Mouse (Mus musculus) forebrain, embryonic 12.5 days (tissue): ENCODE data around the gene Eif2a. TPM values are rescaled to one million over a fixed set of nuclear protein-coding genes. Genes with fewer than 3 reads are reported as not detected.

Source experiments
- ATAC-seq: fragments of 200-750 bp; cut with Nextera tagmentation; 2 replicates; pipeline ENCODE4 v1.8.0; 2017; ENCODE audit warnings: moderate TSS enrichment; ENCODE audit not compliant: low FRiP score
- H3K27ac ChIP-seq: fragments of 300-500 bp; sonication (generic); 2 replicates; pipeline ENCODE4 v1.5.1; 2016; ENCODE audit warnings: mild to moderate bottlenecking
- H3K27me3 ChIP-seq: fragments of 300-500 bp; sonication (generic); 2 replicates; pipeline ENCODE4 v1.6.1; 2016; ENCODE audit warnings: mild to moderate bottlenecking
- H3K36me3 ChIP-seq: fragments of 300-500 bp; sonication (generic); replicated peaks from 2 replicates; pipeline ENCODE4 v1.6.1; 2016; ENCODE audit warnings: mild to moderate bottlenecking
- H3K4me1 ChIP-seq: fragments of 300-500 bp; sonication (generic); 2 replicates; pipeline ENCODE4 v1.6.1; 2016
- H3K4me2 ChIP-seq: fragments of 300-500 bp; sonication (generic); 2 replicates; pipeline ENCODE4 v1.6.1; 2016; ENCODE audit warnings: mild to moderate bottlenecking, moderate library complexity
- H3K4me3 ChIP-seq: fragments of 300-500 bp; sonication (generic); replicated peaks from 2 replicates; pipeline ENCODE4 v1.5.1; 2016; ENCODE audit warnings: mild to moderate bottlenecking
- H3K9ac ChIP-seq: fragments of 300-500 bp; sonication (generic); 2 replicates; pipeline ENCODE4 v1.6.1; 2016; ENCODE audit warnings: mild to moderate bottlenecking
- H3K9me3 ChIP-seq: fragments of 300-500 bp; sonication (generic); 2 replicates; pipeline ENCODE4 v1.6.1; 2016
- WGBS: fragments of 180-500 bp; shearing (Covaris S2); methylation state at CpG from one replicate; pipeline ENCODE4 v1.1.7; 2016; 5-methylcytosine and 5-hydroxymethylcytosine counted together
- polyA plus RNA-seq: library from polyadenylated mRNA; unstranded; fragments of >200 nt; fragmentation: Nextera tagmentation; extraction: Ambion mirVana; gene quantifications from 2 replicates; pipeline ENCODE4 v1.2.1, GENCODE M21; 2016

Eif2a gene
- polyA plus RNA-seq, 1 experiment from 2014 or later, result 49.7 TPM

DNA sequence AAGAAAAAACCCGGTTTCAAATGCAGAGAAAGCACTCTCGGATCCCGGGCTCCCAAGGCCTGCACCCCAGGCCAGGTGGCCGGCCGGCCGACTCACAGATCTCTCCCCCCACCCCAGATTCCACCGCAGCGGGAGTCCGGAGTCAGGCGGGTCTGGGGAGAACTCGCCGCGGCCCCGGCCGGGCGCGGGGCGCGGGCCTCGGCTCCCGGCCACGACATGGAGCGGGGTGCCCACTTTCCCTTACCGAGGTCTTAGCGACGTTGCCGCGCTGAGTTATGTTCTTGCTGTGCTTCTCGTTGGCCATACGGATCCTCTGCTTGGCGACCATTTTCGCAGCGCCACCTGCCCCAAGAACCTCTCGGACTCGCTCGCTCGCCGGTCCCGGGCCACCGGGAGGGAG is 455 bp upstream of the Eif2a start:
- Histone ChIP-seq H3K9me3 (no peaks in the 10 kb centered on the region), H3K36me3 (peaks cover 21% of the 10 kb centered on the region), H3K4me1 (peaks cover 18% of the 10 kb centered on the region), H3K9ac (peak overlapping the region; percentile 95), H3K4me2 (peak overlapping the region; percentile 71), H3K27ac (peak overlapping the region; percentile 93), H3K4me3 (peak overlapping the region; percentile 91), H3K27me3 (no peaks in the 10 kb centered on the region)
- WGBS, result under 1% methylated on average over 40 of the region's 40 CpGs
- peak; percentile 54; the same call in 1 of the 2 replicates for ATAC-seq

DNA sequence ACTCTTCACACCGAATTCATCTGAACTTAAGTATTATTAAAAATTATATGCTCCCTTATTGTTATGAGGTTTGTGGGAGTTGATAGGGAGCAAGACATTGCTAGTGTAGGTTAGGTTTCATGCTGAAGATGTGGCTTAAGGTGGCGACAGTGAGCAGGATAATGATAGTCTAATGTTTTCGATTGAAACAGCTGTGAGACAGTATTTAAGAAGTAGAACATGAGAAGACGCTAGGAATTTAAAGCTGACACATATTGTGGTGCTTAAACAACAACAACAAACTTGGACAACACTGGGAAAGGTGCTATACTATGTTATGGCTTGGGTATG is 752 bp downstream of the Eif2a start:
- 0 out of 2 replicates have a peak overlapping the region, but pooled peaks have one; percentile 61 for H3K27ac ChIP-seq
- ATAC-seq, result no peak
- 6% methylated on average over 4 of the region's 4 CpGs for WGBS
- H3K4me1 ChIP-seq, result peaks cover 18% of the 10 kb centered on the region
- H3K36me3 ChIP-seq, result peaks cover 17% of the 10 kb centered on the region
- H3K9ac ChIP-seq, result peak overlapping the region; percentile 44
- H3K27me3 ChIP-seq, result no peaks in the 10 kb centered on the region
- H3K4me2 ChIP-seq, result peak overlapping the region; percentile 64
- peak overlapping the region; percentile 91 for H3K4me3 ChIP-seq
- no peaks in the 10 kb centered on the region for H3K9me3 ChIP-seq

DNA sequence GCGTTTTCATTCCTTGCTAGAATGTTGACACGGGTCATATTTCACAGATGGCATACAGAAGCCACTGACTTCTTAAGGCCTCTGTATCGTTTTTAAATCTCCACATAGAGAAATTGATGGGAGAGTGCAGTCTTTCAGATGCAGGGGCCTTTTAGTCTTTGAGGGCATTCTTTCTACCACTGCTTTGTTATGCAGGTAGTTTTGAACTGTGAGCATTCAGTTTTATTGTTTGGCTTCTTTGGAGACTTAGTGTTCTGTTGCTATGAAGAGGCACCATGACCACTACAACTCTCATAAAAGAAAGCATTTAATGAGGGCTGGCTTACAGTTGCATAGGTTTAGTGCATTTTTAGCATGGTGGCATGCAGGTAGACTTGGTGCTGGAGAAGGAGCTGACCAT is 11.0 kb downstream of the Eif2a start:
- 91% methylated on average over 3 of the region's 3 CpGs for WGBS
- Histone ChIP-seq H3K9ac (no peak overlapping the region), H3K4me1 (no peaks in the 10 kb centered on the region), H3K27me3 (no peaks in the 10 kb centered on the region), H3K4me2 (no peak overlapping the region), H3K36me3 (peaks cover 43% of the 10 kb centered on the region), H3K9me3 (no peaks in the 10 kb centered on the region), H3K27ac (no peak overlapping the region), H3K4me3 (no peak overlapping the region)
- ATAC-seq, result no peak

DNA sequence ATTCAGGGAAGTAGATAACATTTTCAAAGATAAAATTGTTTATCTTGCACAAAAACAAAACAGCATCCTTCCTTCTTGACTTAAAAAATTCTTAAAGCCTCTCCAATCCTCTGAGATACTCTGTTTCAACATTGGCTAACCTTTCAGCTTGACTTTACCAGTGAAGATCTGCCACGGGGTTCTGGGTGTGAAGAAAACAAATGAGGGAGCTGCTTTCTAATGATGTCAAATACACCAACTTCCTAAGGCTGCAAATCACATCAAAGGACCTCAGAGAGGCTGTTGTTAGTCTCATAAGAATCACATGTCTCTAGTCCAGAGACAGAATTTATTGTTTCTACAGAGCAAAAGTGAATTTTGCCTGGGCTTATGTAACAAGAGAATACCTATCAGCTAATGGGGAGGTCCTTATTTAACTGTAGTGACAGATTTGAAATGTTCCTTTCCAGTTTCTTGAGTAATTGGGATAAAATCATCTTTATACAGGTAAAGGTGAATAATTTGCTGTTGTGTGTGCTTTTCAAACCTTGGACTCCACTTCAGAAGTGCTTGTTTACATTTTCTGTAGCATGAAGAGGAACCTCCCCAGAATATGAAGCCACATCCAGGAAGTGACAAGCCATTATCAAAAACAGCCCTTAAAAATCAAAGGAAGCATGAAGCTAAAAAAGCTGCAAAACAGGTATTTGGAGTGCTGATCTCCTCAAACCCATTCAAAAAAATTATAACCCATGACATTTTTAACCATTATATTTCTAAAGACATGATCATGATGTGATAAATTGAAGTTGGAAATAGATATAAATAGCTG is 26.6 kb downstream of the Eif2a start:
- Histone ChIP-seq H3K4me1 (no peaks in the 10 kb centered on the region), H3K36me3 (peaks cover 78% of the 10 kb centered on the region)
- WGBS, result 90% methylated on average over 1 of the region's 1 CpGs

DNA sequence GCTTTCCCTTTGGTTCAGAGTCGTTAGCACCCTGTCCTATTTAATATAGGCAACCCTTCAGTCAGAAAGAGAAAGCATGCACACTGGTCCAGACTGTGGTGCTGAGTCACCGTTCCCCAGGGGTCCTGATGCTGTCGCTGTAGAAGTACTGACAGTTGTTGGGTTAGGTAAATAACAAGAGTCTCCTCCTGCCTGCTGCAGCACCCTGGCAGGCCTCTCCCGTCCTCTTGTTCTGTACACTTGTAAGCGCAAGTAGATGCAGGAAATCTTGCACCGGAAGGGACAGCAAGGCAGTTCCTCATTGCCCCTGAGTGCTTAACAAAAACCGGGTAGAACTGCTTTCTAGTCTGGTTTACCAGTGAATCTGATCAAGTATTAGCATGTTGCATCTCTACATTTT is 31.0 kb downstream of the Eif2a start:
- Histone ChIP-seq H3K4me3 (no peak overlapping the region), H3K27ac (no peak overlapping the region), H3K4me2 (no peak overlapping the region), H3K36me3 (peaks cover 51% of the 10 kb centered on the region), H3K9ac (no peak overlapping the region), H3K4me1 (no peaks in the 10 kb centered on the region), H3K27me3 (no peaks in the 10 kb centered on the region), H3K9me3 (no peaks in the 10 kb centered on the region)
- 83% methylated on average over 7 of the region's 7 CpGs for WGBS
- no peak for ATAC-seq

More for the DNA sequence above, 26.6 kb downstream of the Eif2a start:
- no peak overlapping the region for H3K9ac ChIP-seq
- H3K4me3 ChIP-seq, result no peak overlapping the region
- H3K9me3 ChIP-seq, result no peaks in the 10 kb centered on the region
- ATAC-seq, result no peak
- H3K4me2 ChIP-seq, result no peak overlapping the region
- H3K27ac ChIP-seq, result no peak overlapping the region
- no peaks in the 10 kb centered on the region for H3K27me3 ChIP-seq

DNA sequence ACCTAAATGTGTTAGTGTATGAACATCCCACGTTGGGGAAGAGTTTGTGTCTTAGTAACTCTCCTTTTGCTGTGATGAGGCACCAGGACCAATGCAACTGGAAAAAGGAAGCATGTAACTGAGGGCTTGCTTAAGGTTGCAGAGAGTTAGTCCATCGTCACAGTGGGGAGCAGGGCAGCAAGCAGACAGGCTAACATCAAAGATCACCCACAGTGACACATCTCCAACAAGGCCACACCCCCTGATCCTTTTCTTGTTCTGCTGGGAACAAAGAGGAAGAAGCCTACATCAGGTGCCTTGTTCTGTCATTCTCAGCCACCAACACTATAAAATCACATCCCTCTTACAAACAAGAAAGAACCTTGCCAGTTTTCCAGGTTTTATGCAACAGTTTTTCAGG is 34.3 kb downstream of the Eif2a start:
- WGBS, result 35% methylated on average over 2 of the region's 2 CpGs
- Histone ChIP-seq H3K4me2 (no peak overlapping the region), H3K9me3 (no peaks in the 10 kb centered on the region), H3K27me3 (no peaks in the 10 kb centered on the region), H3K36me3 (peaks cover 21% of the 10 kb centered on the region), H3K9ac (no peak overlapping the region), H3K27ac (no peak overlapping the region), H3K4me1 (no peaks in the 10 kb centered on the region), H3K4me3 (no peak overlapping the region)
- ATAC-seq, result no peak

DNA sequence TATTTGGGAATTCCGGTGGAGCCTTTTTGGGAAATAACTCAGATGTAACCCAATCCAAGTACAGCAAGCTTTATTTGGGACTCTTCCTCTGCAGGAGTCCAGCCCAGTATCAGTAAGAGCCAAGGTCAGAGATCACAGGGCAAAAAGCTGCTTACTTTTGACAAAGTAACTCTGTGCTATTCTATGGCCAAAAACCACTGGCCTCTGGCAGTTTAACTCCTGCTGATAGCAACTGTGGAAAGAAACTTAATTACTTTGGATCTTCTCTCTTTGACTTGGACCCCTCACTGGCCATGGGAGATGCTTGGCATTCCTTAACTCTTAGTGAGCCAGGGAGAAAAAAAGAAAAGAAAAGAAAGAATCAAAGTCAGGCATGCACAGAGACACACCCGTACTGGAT is 35.8 kb downstream of the Eif2a start:
- Histone ChIP-seq H3K4me3 (no peak overlapping the region), H3K9ac (no peak overlapping the region), H3K27me3 (no peaks in the 10 kb centered on the region), H3K9me3 (no peaks in the 10 kb centered on the region), H3K4me2 (no peak overlapping the region), H3K4me1 (no peaks in the 10 kb centered on the region), H3K36me3 (peaks cover 7% of the 10 kb centered on the region), H3K27ac (no peak overlapping the region)
- ATAC-seq, result no peak
- 22% methylated on average over 2 of the region's 2 CpGs for WGBS

DNA sequence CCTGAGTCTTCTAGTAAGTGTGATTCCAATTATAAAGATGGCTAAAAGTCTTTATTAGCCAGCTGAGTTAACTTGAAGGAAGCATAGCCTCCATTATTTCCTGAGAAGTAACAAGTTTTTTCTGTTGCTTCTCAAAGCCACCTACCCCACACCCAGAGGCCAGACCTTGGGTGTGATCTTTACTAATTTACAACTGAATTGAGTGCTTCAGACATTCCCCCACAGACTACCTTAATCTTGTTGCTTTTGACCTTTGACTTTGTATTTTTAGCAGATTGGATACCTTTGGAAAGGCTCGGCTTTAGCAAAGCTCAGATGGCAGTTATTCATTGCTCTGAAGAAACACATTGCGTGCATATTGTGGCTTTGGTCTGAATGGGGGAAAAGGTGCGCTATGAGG is 45.2 kb downstream of the Eif2a start:
- Histone ChIP-seq H3K36me3 (no peaks in the 10 kb centered on the region), H3K27me3 (no peaks in the 10 kb centered on the region), H3K4me1 (no peaks in the 10 kb centered on the region), H3K27ac (no peak overlapping the region), H3K4me3 (no peak overlapping the region), H3K9ac (no peak overlapping the region), H3K9me3 (no peaks in the 10 kb centered on the region), H3K4me2 (no peak overlapping the region)
- ATAC-seq, result no peak
- 93% methylated on average over 3 of the region's 3 CpGs for WGBS

DNA sequence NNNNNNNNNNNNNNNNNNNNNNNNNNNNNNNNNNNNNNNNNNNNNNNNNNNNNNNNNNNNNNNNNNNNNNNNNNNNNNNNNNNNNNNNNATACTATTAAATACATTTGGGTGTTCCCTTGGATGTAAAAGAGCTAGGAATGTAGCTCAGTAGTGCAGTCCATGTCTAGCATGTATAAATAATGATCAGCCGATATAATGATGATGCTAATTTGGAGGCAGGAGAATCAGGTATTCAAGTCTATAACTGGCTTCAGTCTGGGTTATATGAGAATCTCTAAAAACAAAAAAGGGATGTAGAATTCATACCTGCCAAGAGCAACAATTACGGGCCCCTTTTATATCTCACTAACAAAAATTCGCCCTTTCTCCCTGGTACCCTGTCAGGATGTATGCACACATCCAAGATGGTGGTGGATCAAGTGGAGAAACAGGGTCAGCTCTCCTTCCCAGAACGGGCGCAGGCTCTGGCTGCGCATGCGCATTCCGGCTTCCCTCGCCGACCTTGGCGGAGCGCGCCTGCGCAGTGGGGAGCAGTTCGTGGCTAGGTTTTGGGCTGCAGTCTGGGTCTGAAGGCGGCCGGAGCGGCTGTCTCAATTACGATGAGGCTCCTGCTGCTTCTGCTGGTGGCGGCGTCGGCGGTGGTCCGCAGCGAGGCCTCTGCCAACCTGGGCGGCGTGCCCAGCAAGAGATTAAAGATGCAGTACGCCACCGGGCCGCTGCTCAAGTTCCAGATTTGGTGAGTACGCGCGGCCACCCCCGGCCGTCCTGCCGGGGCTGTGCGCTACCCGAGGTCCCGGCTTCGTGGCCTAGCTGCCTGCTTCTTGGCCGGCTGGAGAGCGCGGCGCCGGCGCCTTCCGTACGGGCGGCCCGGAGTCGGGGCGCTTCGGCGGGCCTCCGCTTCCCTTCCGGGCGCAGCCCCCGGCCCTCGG is 50.8 kb downstream of the Eif2a start, which contains the start of gene Selenot:
TSS of gene Selenot (plus strand) at position 500 of the 930 bp plus-strand sequence.
- H3K4me1 ChIP-seq, result peaks cover 9% of the 10 kb centered on the region
- peak within 1 kb of the TSS; percentile 95 for H3K4me3 ChIP-seq
- H3K27ac ChIP-seq, result peak within 1 kb of the TSS; percentile 100
- no peaks in the 10 kb centered on the region for H3K9me3 ChIP-seq
- ATAC-seq, result peak; percentile 95
- H3K4me2 ChIP-seq, result peak within 1 kb of the TSS; percentile 58
- H3K27me3 ChIP-seq, result no peaks in the 10 kb centered on the region
- H3K36me3 ChIP-seq, result peaks cover 10% of the 10 kb centered on the region
- under 1% methylated on average over 58 of the region's 59 CpGs for WGBS
- peak within 1 kb of the TSS; percentile 98 for H3K9ac ChIP-seq

DNA sequence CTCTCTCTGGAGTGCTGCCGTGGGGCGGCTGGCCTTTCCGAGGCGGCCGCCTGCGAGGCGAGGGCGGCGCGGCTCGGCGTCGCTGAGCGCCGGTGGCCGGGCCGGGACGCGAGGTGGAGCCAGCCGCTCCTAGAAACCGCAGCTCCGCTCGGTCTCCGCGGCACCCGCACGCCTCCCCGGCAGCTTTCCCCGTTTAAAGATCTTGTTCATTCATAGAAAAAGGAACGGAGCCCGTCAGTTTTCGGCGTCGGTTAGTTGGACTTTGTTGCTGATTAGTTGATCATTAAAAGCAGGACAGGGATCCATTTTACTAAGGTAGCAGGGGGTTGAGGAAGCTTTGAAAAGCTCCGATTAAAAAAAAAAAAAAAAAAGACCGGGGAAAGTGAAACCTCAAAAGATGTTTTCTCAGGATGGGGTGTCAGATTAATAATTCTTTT is 51.5 kb downstream of the Eif2a start:
- Histone ChIP-seq H3K9ac (peak overlapping the region; percentile 98), H3K27me3 (no peaks in the 10 kb centered on the region), H3K9me3 (no peaks in the 10 kb centered on the region), H3K36me3 (peaks cover 10% of the 10 kb centered on the region), H3K4me1 (peaks cover 9% of the 10 kb centered on the region), H3K4me2 (peak overlapping the region; percentile 58), H3K27ac (peak overlapping the region; percentile 100), H3K4me3 (peak overlapping the region; percentile 95)
- ATAC-seq, result peak; percentile 82
- 0% methylated on average over 36 of the region's 36 CpGs for whole genome bisulfite sequencing

DNA sequence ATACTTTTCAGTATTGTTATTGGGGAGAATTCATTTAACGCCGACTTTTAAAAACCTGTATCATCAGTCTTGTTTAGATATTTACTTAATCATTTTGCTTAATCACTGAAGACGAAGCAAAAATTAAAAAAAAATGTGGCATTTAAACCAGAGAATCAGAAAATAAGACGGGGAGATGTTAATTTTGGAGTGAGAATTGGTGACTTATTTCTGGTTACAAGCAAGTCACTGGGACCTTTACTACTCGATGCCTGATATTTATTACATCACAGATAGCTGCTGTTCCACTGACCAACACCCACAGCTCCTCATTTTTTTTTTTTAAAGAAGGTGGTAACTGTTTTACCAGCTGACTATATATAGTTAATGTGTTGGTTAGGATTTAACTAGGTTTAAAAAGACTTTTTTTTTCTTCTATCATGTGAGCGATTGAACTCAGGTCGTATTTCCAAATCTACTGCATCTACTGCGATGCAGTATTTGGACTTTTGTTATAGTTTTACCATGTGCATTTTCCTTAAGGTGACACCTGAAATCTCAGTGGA is 52.0 kb downstream of the Eif2a start:
- ATAC-seq, result no peak
- peak overlapping the region; percentile 58 for H3K4me2 ChIP-seq
- no peaks in the 10 kb centered on the region for H3K9me3 ChIP-seq
- peaks cover 12% of the 10 kb centered on the region for H3K36me3 ChIP-seq
- 20% methylated on average over 8 of the region's 8 CpGs for WGBS
- peak overlapping the region; percentile 98 for H3K9ac ChIP-seq
- H3K4me3 ChIP-seq, result peak overlapping the region; percentile 95
- H3K4me1 ChIP-seq, result peaks cover 9% of the 10 kb centered on the region
- H3K27me3 ChIP-seq, result no peaks in the 10 kb centered on the region
- H3K27ac ChIP-seq, result no peak overlapping the region

DNA sequence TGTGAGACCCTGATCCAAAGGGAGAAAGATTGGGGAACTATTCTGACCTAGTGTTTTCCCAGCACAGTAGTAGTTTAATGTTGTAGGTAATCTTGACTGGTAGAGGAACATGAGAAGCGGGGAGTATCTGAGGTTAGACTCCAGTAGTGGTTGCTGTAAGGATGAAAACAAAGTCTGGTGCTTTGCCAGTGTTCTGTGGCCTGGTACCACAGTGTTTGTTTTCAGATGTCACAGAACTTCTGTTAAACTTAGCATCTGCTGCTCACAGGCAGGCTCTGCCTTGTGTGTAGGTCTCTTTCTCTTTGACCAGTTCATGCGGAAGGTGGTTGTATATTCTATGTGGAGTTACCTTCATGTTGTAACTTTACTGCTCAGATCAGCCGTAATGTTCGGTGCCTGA is 55.9 kb downstream of the Eif2a start:
- WGBS, result 95% methylated on average over 4 of the region's 4 CpGs
- ATAC-seq, result no peak

More for the DNA sequence above, 55.9 kb downstream of the Eif2a start:
- Histone ChIP-seq H3K4me1 (peaks cover 9% of the 10 kb centered on the region), H3K27me3 (no peaks in the 10 kb centered on the region), H3K4me3 (no peak overlapping the region), H3K4me2 (no peak overlapping the region), H3K9me3 (no peaks in the 10 kb centered on the region), H3K9ac (no peak overlapping the region), H3K36me3 (peaks cover 22% of the 10 kb centered on the region), H3K27ac (no peak overlapping the region)
